Mouse (Mus musculus) embryonic facial prominence, embryonic 12.5 days (tissue): ENCODE data around the gene Plod2. TPM values are rescaled to one million over a fixed set of nuclear protein-coding genes. Genes with fewer than 3 reads are reported as not detected.

Source experiments
- ATAC-seq: fragments of 200-750 bp; cut with Nextera tagmentation; 2 replicates; pipeline ENCODE4 v1.8.0; 2017; ENCODE audit not compliant: insufficient number of reproducible peaks, insufficient read depth, low FRiP score, low TSS enrichment
- H3K27ac ChIP-seq: fragments of 300-500 bp; sonication (generic); 2 replicates; pipeline ENCODE4 v1.5.1; 2016; ENCODE audit warnings: mild to moderate bottlenecking
- H3K27me3 ChIP-seq: fragments of 300-500 bp; sonication (generic); 2 replicates; pipeline ENCODE4 v1.6.1; 2016; ENCODE audit warnings: mild to moderate bottlenecking, moderate library complexity
- H3K36me3 ChIP-seq: fragments of 300-500 bp; sonication (generic); 2 replicates; pipeline ENCODE4 v1.6.1; 2016; ENCODE audit warnings: mild to moderate bottlenecking
- H3K4me1 ChIP-seq: fragments of 300-500 bp; sonication (generic); 2 replicates; pipeline ENCODE4 v1.6.1; 2016
- H3K4me2 ChIP-seq: fragments of 300-500 bp; sonication (generic); replicated peaks from 2 replicates; pipeline ENCODE4 v1.6.1; 2016; ENCODE audit warnings: mild to moderate bottlenecking, moderate library complexity
- H3K4me3 ChIP-seq: fragments of 300-500 bp; sonication (generic); 2 replicates; pipeline ENCODE4 v1.5.1; 2016; ENCODE audit warnings: mild to moderate bottlenecking
- H3K9ac ChIP-seq: fragments of 300-500 bp; sonication (generic); 2 replicates; pipeline ENCODE4 v1.6.1; 2016; ENCODE audit warnings: mild to moderate bottlenecking, moderate library complexity
- H3K9me3 ChIP-seq: fragments of 300-500 bp; sonication (generic); 2 replicates; pipeline ENCODE4 v1.6.1; 2016; ENCODE audit warnings: mild to moderate bottlenecking, moderate library complexity
- WGBS: fragments of 180-500 bp; shearing (Covaris S2); methylation state at CpG from one replicate; pipeline ENCODE4 v1.1.7; 2016; 5-methylcytosine and 5-hydroxymethylcytosine counted together
- polyA plus RNA-seq: library from polyadenylated mRNA; unstranded; fragments of >200 nt; fragmentation: Nextera tagmentation; extraction: Ambion mirVana; gene quantifications from 2 replicates; pipeline ENCODE4 v1.2.1, GENCODE M21; 2016

Plod2 gene
- 60.5 and 61.0 TPM in 2 replicates for polyA plus RNA-seq

- Histone ChIP-seq H3K27me3 (no peaks in the 10 kb centered on the region), H3K36me3 (no peaks in the 10 kb centered on the region), H3K9ac (peak within 1 kb of the TSS; percentile 87), H3K9me3 (no peaks in the 10 kb centered on the region), H3K4me1 (peaks cover 33% of the 10 kb centered on the region), H3K4me2 (peak within 1 kb of the TSS; percentile 60), H3K4me3 (peak within 1 kb of the TSS; percentile 88), H3K27ac (peak within 1 kb of the TSS; percentile 93)
- ATAC-seq, result peak; percentile 93
- WGBS, result under 1% methylated on average over 63 of the region's 67 CpGs
These were observed at the start of gene Plod2 for GRCm38 (mm10) chr9:92541977-92542561. TSS of gene Plod2 (plus strand) at chr9:92542223.

GRCm38 (mm10) chr9:92499710-92500410 lies 42.2 kb upstream of the Plod2 start:
- Histone ChIP-seq H3K4me3 (no peak overlapping the region), H3K4me2 (no peak overlapping the region), H3K36me3 (no peaks in the 10 kb centered on the region), H3K27me3 (no peaks in the 10 kb centered on the region), H3K27ac (no peak overlapping the region), H3K9me3 (no peaks in the 10 kb centered on the region), H3K4me1 (no peaks in the 10 kb centered on the region), H3K9ac (no peak overlapping the region)
- 0 out of 2 replicates have a peak, but pooled peaks have one; percentile 22 for ATAC-seq
- 39% methylated on average over 12 of the region's 12 CpGs for WGBS

- Histone ChIP-seq H3K4me3 (no peak overlapping the region), H3K27ac (no peak overlapping the region), H3K9ac (no peak overlapping the region), H3K4me2 (no peak overlapping the region), H3K4me1 (no peaks in the 10 kb centered on the region), H3K27me3 (no peaks in the 10 kb centered on the region), H3K36me3 (no peaks in the 10 kb centered on the region), H3K9me3 (no peaks in the 10 kb centered on the region)
- 38% methylated on average over 3 of the region's 3 CpGs for WGBS
- no peak for ATAC-seq
These were observed 37.8 kb upstream of the Plod2 start for GRCm38 (mm10) chr9:92504256-92504655.

- Histone ChIP-seq H3K36me3 (no peaks in the 10 kb centered on the region), H3K27me3 (no peaks in the 10 kb centered on the region), H3K27ac (no peak overlapping the region), H3K4me1 (no peaks in the 10 kb centered on the region), H3K9me3 (no peaks in the 10 kb centered on the region), H3K4me2 (no peak overlapping the region), H3K9ac (no peak overlapping the region), H3K4me3 (no peak overlapping the region)
- ATAC-seq, result no peak
- WGBS, result 66% methylated on average over 1 of the region's 1 CpGs
These were observed 37.1 kb upstream of the Plod2 start for GRCm38 (mm10) chr9:92504889-92505288.

GRCm38 (mm10) chr9:92511696-92512095 lies 30.3 kb upstream of the Plod2 start:
- Histone ChIP-seq H3K36me3 (no peaks in the 10 kb centered on the region), H3K4me2 (no peak overlapping the region), H3K9ac (no peak overlapping the region), H3K27me3 (no peaks in the 10 kb centered on the region), H3K27ac (no peak overlapping the region), H3K4me1 (0 out of 2 replicates have a peak, but pooled peaks cover 5% of the 10 kb centered on the region), H3K9me3 (no peaks in the 10 kb centered on the region), H3K4me3 (no peak overlapping the region)
- ATAC-seq, result no peak

GRCm38 (mm10) chr9:92517036-92517435 lies 25.0 kb upstream of the Plod2 start:
- H3K4me3 ChIP-seq, result no peak overlapping the region
- H3K4me2 ChIP-seq, result no peak overlapping the region
- ATAC-seq, result no peak
- H3K4me1 ChIP-seq, result 0 out of 2 replicates have a peak, but pooled peaks cover 5% of the 10 kb centered on the region
- no peaks in the 10 kb centered on the region for H3K27me3 ChIP-seq
- H3K27ac ChIP-seq, result no peak overlapping the region
- peaks cover 5% of the 10 kb centered on the region for H3K9me3 ChIP-seq
- no peak overlapping the region for H3K9ac ChIP-seq
- H3K36me3 ChIP-seq, result no peaks in the 10 kb centered on the region
- WGBS, result 93% methylated on average over 12 of the region's 12 CpGs

- no peak for ATAC-seq
- Histone ChIP-seq H3K4me2 (no peak overlapping the region), H3K4me3 (no peak overlapping the region), H3K4me1 (no peaks in the 10 kb centered on the region), H3K27ac (no peak overlapping the region), H3K9ac (no peak overlapping the region), H3K27me3 (no peaks in the 10 kb centered on the region), H3K9me3 (peaks cover 5% of the 10 kb centered on the region), H3K36me3 (no peaks in the 10 kb centered on the region)
- 83% methylated on average over 10 of the region's 10 CpGs for WGBS
These were observed 21.3 kb upstream of the Plod2 start for GRCm38 (mm10) chr9:92520751-92521150.

- ATAC-seq, result no peak
- WGBS, result 76% methylated on average over 4 of the region's 4 CpGs
- Histone ChIP-seq H3K4me2 (no peak overlapping the region), H3K27me3 (no peaks in the 10 kb centered on the region), H3K36me3 (no peaks in the 10 kb centered on the region), H3K4me1 (no peaks in the 10 kb centered on the region), H3K27ac (no peak overlapping the region), H3K9me3 (no peaks in the 10 kb centered on the region), H3K4me3 (no peak overlapping the region), H3K9ac (no peak overlapping the region)
These were observed 17.5 kb upstream of the Plod2 start for GRCm38 (mm10) chr9:92524506-92524905.

- no peak overlapping the region for H3K9ac ChIP-seq
- H3K27me3 ChIP-seq, result no peaks in the 10 kb centered on the region
- WGBS, result 51% methylated on average over 3 of the region's 3 CpGs
- H3K36me3 ChIP-seq, result no peaks in the 10 kb centered on the region
- H3K9me3 ChIP-seq, result no peaks in the 10 kb centered on the region
- no peak overlapping the region for H3K4me2 ChIP-seq
- no peak overlapping the region for H3K27ac ChIP-seq
- no peaks in the 10 kb centered on the region for H3K4me1 ChIP-seq
- no peak for ATAC-seq
- H3K4me3 ChIP-seq, result no peak overlapping the region
These were observed 12.0 kb upstream of the Plod2 start for GRCm38 (mm10) chr9:92530055-92530454.

- Histone ChIP-seq H3K9me3 (no peaks in the 10 kb centered on the region), H3K27ac (no peak overlapping the region), H3K4me1 (peaks cover 5% of the 10 kb centered on the region; the same call in 1 of the 2 replicates), H3K36me3 (no peaks in the 10 kb centered on the region), H3K4me2 (no peak overlapping the region), H3K4me3 (no peak overlapping the region), H3K9ac (no peak overlapping the region), H3K27me3 (no peaks in the 10 kb centered on the region)
- WGBS, result 78% methylated on average over 6 of the region's 6 CpGs
- ATAC-seq, result no peak
These were observed 4.3 kb upstream of the Plod2 start for GRCm38 (mm10) chr9:92537735-92538134.

- Histone ChIP-seq H3K9me3 (no peaks in the 10 kb centered on the region), H3K27me3 (no peaks in the 10 kb centered on the region), H3K4me2 (no peak overlapping the region), H3K4me3 (no peak overlapping the region), H3K9ac (no peak overlapping the region), H3K4me1 (peaks cover 5% of the 10 kb centered on the region; the same call in 1 of the 2 replicates), H3K36me3 (no peaks in the 10 kb centered on the region), H3K27ac (no peak overlapping the region)
- ATAC-seq, result no peak
- 82% methylated on average over 6 of the region's 6 CpGs for WGBS
These were observed 3.8 kb upstream of the Plod2 start for GRCm38 (mm10) chr9:92538216-92538615.
